9 mouse cellular contexts compared by ENCODE assay signal in the genomic region with DNA sequence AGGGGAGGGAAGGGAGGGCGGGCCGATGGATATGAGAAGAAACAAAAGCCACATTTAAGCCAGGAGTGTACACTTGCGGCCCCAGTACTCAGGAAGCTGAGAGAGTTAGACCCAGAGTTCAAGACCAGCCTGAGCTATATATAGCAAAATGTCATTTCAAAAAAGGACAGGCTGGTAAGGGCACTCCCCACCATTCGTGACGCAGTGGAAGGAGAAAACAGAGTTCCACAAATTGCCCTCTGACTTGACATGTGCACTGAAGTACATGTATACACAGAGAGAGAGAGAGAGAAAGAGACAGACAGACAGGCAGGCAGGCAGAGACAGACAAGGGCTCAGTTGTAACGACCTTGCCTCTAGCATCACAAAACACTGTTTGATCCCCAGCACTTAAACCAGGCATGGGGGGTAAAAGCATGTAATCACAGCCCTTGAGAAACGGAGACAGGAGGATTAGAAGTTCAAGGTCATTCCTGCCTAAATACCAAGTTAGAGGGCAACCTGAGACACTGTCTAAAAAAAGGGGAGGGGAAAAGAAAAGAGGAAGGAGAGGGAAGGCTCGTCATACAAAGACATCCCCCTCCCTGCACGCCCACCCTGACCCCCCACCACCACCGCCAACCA. TPM values are rescaled to one million over a fixed set of nuclear protein-coding genes. Genes with fewer than 3 reads are reported as not detected.
A peak's percentile ranks its signal among the peaks of the same experiment; 100 is the strongest.
DNase-seq lines count a peak whose midpoint lies in the region; ATAC-seq lines count a peak whose summit lies in the region.
"Had no signal": no experiment of that assay in that cellular context is flagged by ENCODE, and none has a peak within 500 bp of the region (broad histone marks: within the 10 kb centered on the region; RNA-seq: fewer than 3 reads in every experiment).

No protein-coding gene starts in this region.

- no peaks in the 10 kb centered on the region for H3K9me3 ChIP-seq in kidney, embryonic 16.5 days (ENCODE audit: low read length)

- H3K27me3 ChIP-seq in kidney, embryonic 16.5 days (ENCODE audit: insufficient read depth, low read length): no peaks in the 10 kb centered on the region

- H3K36me3 ChIP-seq in kidney, embryonic 16.5 days (ENCODE audit: insufficient read depth, low read length): peaks cover 11% of the 10 kb centered on the region; the same call in 1 of the 2 replicates

- peak; percentile 15 for DNase-seq in adrenal gland, postnatal 10 days
- no peak for DNase-seq in adrenal gland, adult 18-20 months (ENCODE audit: low spot score in 2 of 2)
- no peak for DNase-seq in kidney, postnatal 4 days
- DNase-seq in naive thymus-derived CD4-positive, alpha-beta T cell, adult 2 months (ENCODE audit: low read depth): peak; percentile 64
- DNase-seq in c-Kit-positive CD71-positive TER-119-positive erythroid progenitor cells, embryonic 14.5 days (ENCODE audit: low spot score): no peak
- no peak for DNase-seq in layer of hippocampus, postnatal 14 days (ENCODE audit: low spot score in 2 of 2)
- DNase-seq: right cerebral cortex, postnatal 4 days had no signal

- ATAC-seq in kidney, embryonic 16.5 days (ENCODE audit: low FRiP score, low TSS enrichment): peak; percentile 25; the same call in 1 of the 2 replicates

- peak overlapping the region; percentile 47; the same call in 1 of the 2 replicates for H3K9ac ChIP-seq in kidney, embryonic 16.5 days (replicated peaks; ENCODE audit: low read length)

- peaks cover 30% of the 10 kb centered on the region for H3K4me1 ChIP-seq in kidney, embryonic 16.5 days (ENCODE audit: insufficient read depth, low read length)
- peaks cover 2% of the 10 kb centered on the region; the same call in 1 of the 2 replicates for H3K4me1 ChIP-seq in brown adipose tissue, adult 24 weeks (ENCODE audit: control insufficient read depth, insufficient read depth, insufficient read length, low read length)

- H3K27ac ChIP-seq in kidney, embryonic 16.5 days (ENCODE audit: low read length): peak overlapping the region; percentile 85
- peak overlapping the region; percentile 1; the same call in 1 of the 2 replicates for H3K27ac ChIP-seq in brown adipose tissue, adult 24 weeks (replicated peaks; ENCODE audit: low read depth, low read length)

- no peak overlapping the region for H3K4me3 ChIP-seq in kidney, embryonic 16.5 days (ENCODE audit: low read length)
- H3K4me3 ChIP-seq in brown adipose tissue, adult 24 weeks (ENCODE audit: insufficient read depth, low read depth, low read length): no peak overlapping the region

- peak overlapping the region; percentile 26; the same call in 1 of the 2 replicates for H3K4me2 ChIP-seq in kidney, embryonic 16.5 days (replicated peaks; ENCODE audit: low read depth, low read length)

- 23% methylated on average over 10 of the region's 10 CpGs for WGBS in kidney, embryonic 16.5 days

RNA-seq across cellular contexts. Expression of gene Gtf2ird1, which starts 11.2 kb away (rescaled TPM):
- 100 to 1,000 TPM in 1 of 2 experiments, 10 to 100 TPM in 1; 69.8 to 112 TPM for total RNA-seq in adrenal gland, postnatal 10 days (2021)
- 10 to 100 TPM; 44.9 to 71.0 TPM for total RNA-seq in adrenal gland, adult 18-20 months (2021)
- 73.8 and 76.9 TPM in 2 replicates for polyA plus RNA-seq in kidney, embryonic 16.5 days (2015; fragmentation: Nextera tagmentation; extraction: Ambion mirVana)
- 37.9 and 80.1 TPM in 2 replicates for polyA plus RNA-seq in brown adipose tissue, adult 24 weeks (2012; ENCODE audit: insufficient read depth, insufficient read length, missing spikeins)
- total RNA-seq in layer of hippocampus, postnatal 14 days (2021): 10 to 100 TPM; 28.0 to 35.0 TPM

Comparison
In these comparisons a context has a peak if more than half of its experiments do, and no peak if none do; other contexts are left out.
1. DNase-seq: peak in adrenal gland, postnatal 10 days (single experiment) and naive thymus-derived CD4-positive, alpha-beta T cell, adult 2 months (single experiment); none in adrenal gland, adult 18-20 months (0 of 2), kidney, postnatal 4 days (0 of 2), c-Kit-positive CD71-positive TER-119-positive erythroid progenitor cells, embryonic 14.5 days (single experiment) and layer of hippocampus, postnatal 14 days (0 of 2).